ENCODE assay signal across 25 mouse cellular contexts in the genomic region with DNA sequence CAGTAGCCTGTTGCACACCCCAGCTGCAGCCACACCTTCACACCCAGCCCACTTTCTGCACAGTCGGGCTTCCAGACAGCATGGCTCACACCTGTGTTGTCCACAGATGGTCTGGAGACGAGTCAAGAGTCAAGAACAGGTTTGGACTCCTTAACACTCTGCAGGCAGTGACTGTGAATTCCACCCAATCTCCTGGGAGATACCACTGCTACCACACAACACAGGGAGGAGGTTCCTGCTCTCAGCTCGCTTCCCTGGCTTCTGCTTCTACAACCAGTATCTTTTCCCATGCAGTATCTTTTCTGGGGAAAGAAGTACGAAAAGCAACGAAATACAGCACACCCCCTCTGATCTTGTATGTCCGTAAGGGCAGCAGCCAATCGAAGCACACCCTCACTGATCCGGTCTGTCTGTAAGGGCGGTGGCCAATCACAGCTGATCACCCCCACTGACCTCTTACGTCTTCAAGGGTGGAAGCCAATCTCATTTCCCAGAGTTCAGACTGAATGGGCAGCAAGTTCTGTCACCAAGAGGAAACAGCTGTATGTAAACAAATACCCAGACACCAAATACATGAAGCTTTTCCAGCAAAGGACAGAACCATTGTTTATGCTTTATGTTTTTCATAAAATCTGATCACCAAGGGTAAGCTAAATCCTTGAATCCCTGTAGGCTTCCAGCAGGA.
A peak's percentile ranks its signal among the peaks of the same experiment; 100 is the strongest.
DNase-seq lines count a peak whose midpoint lies in the region; ATAC-seq and TF ChIP-seq lines count a peak whose summit lies in the region.
"Had no signal": no experiment of that assay in that cellular context is flagged by ENCODE, and none has a peak within 500 bp of the region (broad histone marks: within the 10 kb centered on the region; RNA-seq: fewer than 3 reads in every experiment).

No protein-coding gene starts in this region.

- H3K9me3 ChIP-seq in heart, postnatal 0 days (replicated peaks; ENCODE audit: control insufficient read depth, low read length): no peaks in the 10 kb centered on the region
- H3K9me3 ChIP-seq in lung, embryonic 15.5 days: no peaks in the 10 kb centered on the region
- H3K9me3 ChIP-seq: forebrain, embryonic 13.5 days; heart, embryonic 13.5 days; kidney, embryonic 15.5 days; limb, embryonic 13.5 days; neural tube, embryonic 15.5 days; stomach, embryonic 15.5 days had no signal

- no peak overlapping the region for H3K27ac ChIP-seq in heart, postnatal 0 days (ENCODE audit: low read depth)
- peak overlapping the region; percentile 53 for H3K27ac ChIP-seq in lung, embryonic 15.5 days
- H3K27ac ChIP-seq: forebrain, embryonic 13.5 days; heart, embryonic 13.5 days; kidney, embryonic 15.5 days; limb, embryonic 13.5 days; liver, embryonic 14.5 days; neural tube, embryonic 15.5 days; stomach, embryonic 15.5 days had no signal

- intact Hi-C loops in heart, postnatal 25 days (cut with DNase I): no loop called here

- H3K4me1 ChIP-seq in heart, postnatal 0 days (ENCODE audit: control insufficient read depth, insufficient read depth): no peaks in the 10 kb centered on the region
- H3K4me1 ChIP-seq in lung, embryonic 15.5 days: peaks cover 15% of the 10 kb centered on the region

- TF ChIP-seq CTCF in heart, postnatal 0 days (IDR thresholded peaks at IDR 0.05; ENCODE audit: low read depth): no peak

- H3K9ac ChIP-seq in heart, postnatal 0 days (replicated peaks; ENCODE audit: low read depth, low read length): no peak overlapping the region
- H3K9ac ChIP-seq in lung, embryonic 15.5 days: no peak overlapping the region
- H3K9ac ChIP-seq: forebrain, embryonic 13.5 days; heart, embryonic 13.5 days; kidney, embryonic 15.5 days; limb, embryonic 13.5 days; liver, embryonic 14.5 days; neural tube, embryonic 15.5 days; stomach, embryonic 15.5 days had no signal

- no peak for ATAC-seq in heart, postnatal 0 days (ENCODE audit: insufficient read depth, low read depth)
- ATAC-seq in lung, embryonic 15.5 days (ENCODE audit: borderline replicate concordance, extremely low read depth, low FRiP score, low TSS enrichment): peak; percentile 90; the same call in 1 of the 2 replicates
- ATAC-seq: activated CD4-positive, CD25-positive, alpha-beta regulatory T cell, adult 4 months; forebrain, embryonic 13.5 days; hindbrain, embryonic 16.5 days; intestine, postnatal 0 days; midbrain, embryonic 16.5 days had no signal

- 47% methylated on average over 10 of the region's 10 CpGs for whole genome bisulfite sequencing in heart, postnatal 0 days
- 52% methylated on average over 10 of the region's 10 CpGs for WGBS in lung, embryonic 15.5 days

- no peaks in the 10 kb centered on the region for H3K27me3 ChIP-seq in heart, postnatal 0 days (ENCODE audit: control insufficient read depth, insufficient read depth, low read length)
- H3K27me3 ChIP-seq in lung, embryonic 15.5 days: no peaks in the 10 kb centered on the region
- H3K27me3 ChIP-seq: forebrain, embryonic 13.5 days; heart, embryonic 13.5 days; kidney, embryonic 15.5 days; limb, embryonic 13.5 days; neural tube, embryonic 15.5 days; stomach, embryonic 15.5 days had no signal

- H3K4me2 ChIP-seq in heart, postnatal 0 days (ENCODE audit: low read depth, low read length): no peak overlapping the region
- peak overlapping the region; percentile 40 for H3K4me2 ChIP-seq in lung, embryonic 15.5 days
- H3K4me2 ChIP-seq: forebrain, embryonic 13.5 days; heart, embryonic 13.5 days; kidney, embryonic 15.5 days; limb, embryonic 13.5 days; neural tube, embryonic 15.5 days; stomach, embryonic 15.5 days had no signal

- peak; percentile 16 for DNase-seq in heart, postnatal 0 days (ENCODE audit: low spot score)
- DNase-seq in heart, postnatal 25 days (ENCODE audit: low spot score): no peak
- peak; percentile 29 for DNase-seq in brain, adult 2 months (ENCODE audit: low read depth, low spot score)
- peak; percentile 75 to 86 for DNase-seq in lung, postnatal 4 days
- no peak for DNase-seq in cerebellum, postnatal 25 days
- DNase-seq in urinary bladder, postnatal 36 days (ENCODE audit: low spot score in 2 of 2): no peak
- DNase-seq: adrenal gland, postnatal 14 days; cerebellum, adult 11-12 months; cerebellum, postnatal 36 days; heart, postnatal 4 days; kidney, postnatal 4 days; thymus, adult 18-20 months had no signal

- H3K36me3 ChIP-seq in heart, postnatal 0 days (replicated peaks; ENCODE audit: control insufficient read depth, insufficient read depth, low read length): no peaks in the 10 kb centered on the region
- H3K36me3 ChIP-seq in lung, embryonic 15.5 days: no peaks in the 10 kb centered on the region
- H3K36me3 ChIP-seq: heart, embryonic 13.5 days; kidney, embryonic 15.5 days; limb, embryonic 13.5 days; neural tube, embryonic 15.5 days; stomach, embryonic 15.5 days had no signal

- TF ChIP-seq EP300 in heart, postnatal 0 days (IDR thresholded peaks at IDR 0.05; ENCODE audit: low read depth): no peak

- H3K4me3 ChIP-seq in heart, postnatal 0 days (ENCODE audit: low read depth, low read length): no peak overlapping the region
- H3K4me3 ChIP-seq in lung, embryonic 15.5 days: no peak overlapping the region
- H3K4me3 ChIP-seq: erythroblast, embryonic 14.5 days; forebrain, embryonic 13.5 days; heart, embryonic 13.5 days; kidney, embryonic 15.5 days; limb, embryonic 13.5 days; neural tube, embryonic 15.5 days; stomach, embryonic 15.5 days had no signal

Comparison
In these comparisons a context has a peak if more than half of its experiments do, and no peak if none do; other contexts are left out.
1. DNase-seq: peak in heart, postnatal 0 days (single experiment), brain, adult 2 months (single experiment) and lung, postnatal 4 days (2 of 2); none in heart, postnatal 25 days (single experiment), cerebellum, postnatal 25 days (0 of 2) and urinary bladder, postnatal 36 days (0 of 2).